Mouse (Mus musculus) small intestine, adult 2 months (tissue): ENCODE data around the gene Synpo2. TPM values are rescaled to one million over a fixed set of nuclear protein-coding genes. Genes with fewer than 3 reads are reported as not detected.

Experiments
- H3K27ac ChIP-seq: fragments of 200-500 bp; 2 replicates; pipeline ENCODE4 v1.5.1; 2012; ENCODE audit warnings: low read depth, low read length, control low read depth, inconsistent platforms; ENCODE audit not compliant: insufficient read depth
- H3K27me3 ChIP-seq: fragments of 200-500 bp; 2 replicates; pipeline ENCODE4 v1.6.1; 2012; ENCODE audit warnings: mild to moderate bottlenecking, moderate library complexity, low read length, inconsistent platforms; ENCODE audit not compliant: control insufficient read depth, insufficient read depth
- H3K36me3 ChIP-seq: fragments of 200-500 bp; 2 replicates; pipeline ENCODE4 v1.6.1; 2012; ENCODE audit warnings: mild to moderate bottlenecking, low read length, control low read depth, inconsistent platforms; ENCODE audit not compliant: control insufficient read depth, insufficient read depth
- H3K4me1 ChIP-seq: fragments of 200-500 bp; 2 replicates; pipeline ENCODE4 v1.6.1; 2012; ENCODE audit warnings: low read length, inconsistent platforms, mixed read lengths; ENCODE audit not compliant: control insufficient read depth, insufficient read depth, insufficient read length
- H3K4me3 ChIP-seq: fragments of 200-500 bp; 2 replicates; pipeline ENCODE4 v1.5.1; 2012; ENCODE audit warnings: low read depth, mild to moderate bottlenecking, control low read depth, inconsistent platforms, low read length, moderate library complexity
- CTCF ChIP-seq: fragments of 200-500 bp; IDR thresholded peaks from 2 replicates; pipeline ENCODE4 v1.5.1; 2012; ENCODE audit warnings: low read depth, mild to moderate bottlenecking, control low read depth, inconsistent platforms, low read length, moderate library complexity, mixed read lengths; ENCODE audit not compliant: insufficient replicate concordance, insufficient read length; ENCODE audit errors: extremely low read depth
- POLR2A ChIP-seq: fragments of 200-500 bp; IDR thresholded peaks from 2 replicates; pipeline ENCODE4 v1.6.1; 2012; ENCODE audit warnings: low read depth, mild to moderate bottlenecking, control low read depth, inconsistent platforms, low read length, moderate library complexity
- WGBS: fragments of 180-500 bp; shearing (Covaris S2); methylation state at CpG from one replicate; pipeline ENCODE4 v1.1.7; 2018; 5-methylcytosine and 5-hydroxymethylcytosine counted together
- polyA plus RNA-seq: library from polyadenylated mRNA; depleted of rRNA; stranded (reverse); fragments of >200 nt; gene quantifications from 2 replicates; pipeline ENCODE4 v1.2.3, GENCODE M21; 2012

Gene Synpo2
- polyA plus RNA-seq, 1 experiment: 7.6 TPM

GRCm38 (mm10) chr3:123103151-123103860 is 132.6 kb downstream of the Synpo2 start:
- no peak overlapping the region for H3K27ac ChIP-seq
- TF ChIP-seq CTCF (peak; percentile 97), POLR2A (no peak)
- H3K36me3 ChIP-seq: no peaks in the 10 kb centered on the region
- H3K27me3 ChIP-seq: no peaks in the 10 kb centered on the region
- H3K4me1 ChIP-seq: no peaks in the 10 kb centered on the region
- no peak overlapping the region for H3K4me3 ChIP-seq
- WGBS: 20% methylated on average over 13 of the region's 13 CpGs

DNA sequence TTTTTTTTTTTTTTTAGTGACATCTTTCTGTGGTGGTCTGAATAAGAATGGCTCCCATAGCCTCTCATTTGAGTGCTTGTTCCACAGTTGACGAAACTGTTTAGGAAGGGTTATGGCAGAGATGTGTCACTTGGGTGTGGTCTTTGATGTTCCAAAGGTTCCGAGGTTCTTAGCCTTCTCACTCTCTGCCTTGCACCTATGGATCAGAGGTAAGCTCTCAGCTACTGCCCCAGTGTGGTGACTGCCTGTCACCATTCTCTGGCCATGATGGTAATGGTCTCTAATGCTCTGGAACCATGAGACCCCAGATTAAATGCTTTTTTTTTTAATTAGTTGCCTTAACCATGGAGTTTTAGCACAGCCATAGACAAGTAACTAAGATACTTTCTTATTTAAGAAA is 134.2 kb downstream of the Synpo2 start:
- no peaks in the 10 kb centered on the region for H3K4me1 ChIP-seq
- no peak for TF ChIP-seq POLR2A
- no peak for TF ChIP-seq CTCF
- H3K27ac ChIP-seq: no peak overlapping the region
- WGBS: 57% methylated on average over 2 of the region's 2 CpGs
- no peak overlapping the region for H3K4me3 ChIP-seq
- H3K27me3 ChIP-seq: no peaks in the 10 kb centered on the region
- no peaks in the 10 kb centered on the region for H3K36me3 ChIP-seq

DNA sequence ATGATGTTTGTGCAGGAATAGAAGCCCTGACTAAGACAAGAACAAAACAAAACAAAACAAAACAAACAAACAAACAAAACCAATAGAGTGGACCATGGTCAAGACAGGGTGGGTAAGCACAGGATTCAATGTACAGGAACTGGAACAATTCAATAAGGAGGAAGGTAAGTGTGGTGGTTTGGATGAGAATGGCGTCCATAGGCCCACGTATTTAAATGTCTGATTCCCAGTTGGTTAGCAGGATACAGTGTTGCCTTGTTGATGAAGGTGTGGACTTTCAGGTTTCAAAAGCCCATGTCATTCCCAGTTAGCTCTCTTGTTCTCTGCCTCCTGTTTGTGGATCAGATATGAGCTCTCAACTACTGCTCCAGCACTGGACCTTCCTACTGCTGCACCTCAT is 140.8 kb downstream of the Synpo2 start:
- Histone ChIP-seq H3K4me1 (0 out of 2 replicates have a peak, but pooled peaks cover 1% of the 10 kb centered on the region), H3K27me3 (no peaks in the 10 kb centered on the region), H3K27ac (no peak overlapping the region), H3K36me3 (no peaks in the 10 kb centered on the region), H3K4me3 (no peak overlapping the region)
- no peak for TF ChIP-seq POLR2A
- no peak for TF ChIP-seq CTCF
- 97% methylated on average over 2 of the region's 2 CpGs for WGBS

DNA sequence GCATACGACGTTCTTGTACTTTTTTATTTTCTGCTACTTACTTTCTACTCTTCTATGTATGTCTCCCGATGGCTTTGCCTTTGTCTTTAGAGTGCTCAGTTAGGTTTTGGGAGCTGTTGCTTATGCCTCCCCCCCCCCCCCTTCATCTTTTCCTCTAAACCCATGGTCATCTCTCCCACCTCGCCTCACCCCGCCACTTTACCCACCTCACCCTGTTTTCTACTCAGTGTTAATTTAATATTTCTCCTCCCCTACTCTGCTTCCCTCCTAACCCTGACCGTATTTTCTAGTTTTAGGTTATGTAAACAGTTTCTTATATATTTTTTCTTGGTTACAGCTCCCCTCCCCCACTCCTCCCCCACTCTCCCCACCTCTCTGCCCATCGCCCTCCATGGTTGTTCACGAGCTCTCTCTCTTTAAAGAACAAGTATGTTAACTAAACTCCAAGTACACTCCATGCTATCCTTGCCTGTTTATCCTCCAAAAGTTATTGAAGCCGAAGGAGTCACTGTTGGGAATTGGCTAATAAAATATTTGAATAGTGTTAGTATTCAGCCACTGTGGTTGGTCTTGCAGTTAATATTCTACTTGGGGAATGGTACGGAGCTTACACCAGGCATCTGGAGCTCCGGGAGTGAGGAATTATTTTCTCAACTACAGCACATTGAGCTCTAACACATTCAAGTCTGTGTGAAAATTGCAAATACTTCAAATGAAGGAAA is 142.1 kb downstream of the Synpo2 start:
- Histone ChIP-seq H3K4me3 (peak overlapping the region; percentile 53), H3K36me3 (no peaks in the 10 kb centered on the region), H3K27me3 (no peaks in the 10 kb centered on the region), H3K4me1 (0 out of 2 replicates have a peak, but pooled peaks cover 1% of the 10 kb centered on the region), H3K27ac (no peak overlapping the region)
- WGBS: 27% methylated on average over 11 of the region's 11 CpGs
- TF ChIP-seq CTCF: no peak
- no peak for TF ChIP-seq POLR2A

GRCm38 (mm10) chr3:123092913-123093639 is 142.9 kb downstream of the Synpo2 start:
- H3K4me3 ChIP-seq: peak overlapping the region; percentile 53
- no peaks in the 10 kb centered on the region for H3K27me3 ChIP-seq
- no peaks in the 10 kb centered on the region for H3K36me3 ChIP-seq
- 0 out of 2 replicates have a peak, but pooled peaks cover 1% of the 10 kb centered on the region for H3K4me1 ChIP-seq
- WGBS: 33% methylated on average over 12 of the region's 12 CpGs
- TF ChIP-seq POLR2A: no peak
- no peak for TF ChIP-seq CTCF
- no peak overlapping the region for H3K27ac ChIP-seq

DNA sequence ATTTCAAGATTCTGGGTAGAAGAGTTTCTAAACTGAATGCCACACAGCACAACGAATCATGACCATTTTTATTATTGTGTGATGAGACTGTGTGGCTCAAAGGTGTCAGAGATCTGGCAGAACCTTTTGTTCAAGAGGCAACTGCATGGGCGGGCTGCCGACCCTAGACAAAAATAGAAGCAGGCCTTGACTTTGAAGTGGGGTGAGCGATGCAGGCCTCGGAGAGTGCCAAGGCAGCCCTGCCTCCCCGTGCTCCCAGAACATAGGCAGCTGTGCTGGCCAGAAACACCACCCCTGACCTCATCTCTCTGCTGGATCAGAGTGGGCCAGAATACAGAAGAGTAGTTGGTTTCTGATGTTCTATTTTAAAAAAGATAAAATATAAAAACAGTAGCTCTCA is 143.5 kb downstream of the Synpo2 start:
- Histone ChIP-seq H3K4me3 (no peak overlapping the region), H3K4me1 (0 out of 2 replicates have a peak, but pooled peaks cover 1% of the 10 kb centered on the region), H3K36me3 (no peaks in the 10 kb centered on the region), H3K27ac (0 out of 2 replicates have a peak overlapping the region, but pooled peaks have one; percentile 42), H3K27me3 (no peaks in the 10 kb centered on the region)
- TF ChIP-seq CTCF (no peak), POLR2A (no peak)
- WGBS: 65% methylated on average over 6 of the region's 6 CpGs
